Mouse (Mus musculus) frontal cortex, adult 2 months (tissue): ENCODE results near the gene Elmo2. TPM values are rescaled to one million over a fixed set of nuclear protein-coding genes. Genes with fewer than 3 reads are reported as not detected.

ENCODE experiments used
- DNase-seq, 2 experiments: peaks; one replicate each; pipeline ENCODE4 v3.0.0; 2022; ENCODE audit warnings: low spot score in 1 of 2; ENCODE audit errors: extremely low spot score in 1 of 2
- polyA plus RNA-seq: library from polyadenylated mRNA; depleted of rRNA; stranded (reverse); fragments of >200 nt; gene quantifications from 2 replicates; pipeline ENCODE4 v1.2.3, GENCODE M21; 2012

The Elmo2 gene
- polyA plus RNA-seq, 1 experiment: 185 TPM

GRCm38 (mm10) chr2:165300885-165301284 is 25.4 kb downstream of the Elmo2 start:
- DNase-seq: no peak

- DNase-seq: no peak
Measured at GRCm38 (mm10) chr2:165300424-165300823, 25.9 kb downstream of the Elmo2 start.

GRCm38 (mm10) chr2:165297429-165297828 is 28.9 kb downstream of the Elmo2 start:
- DNase-seq: no peak

GRCm38 (mm10) chr2:165296571-165296970 is 29.7 kb downstream of the Elmo2 start:
- DNase-seq: no peak

GRCm38 (mm10) chr2:165288315-165289031 is 37.8 kb downstream of the Elmo2 start:
- peak; percentile 89 to 90 for DNase-seq

- peak; percentile 83 to 96 for DNase-seq
Measured at GRCm38 (mm10) chr2:165287202-165287984, 38.9 kb downstream of the Elmo2 start, which contains the start of gene Slc35c2. TSS of gene Slc35c2 (minus strand) at chr2:165287869.

- DNase-seq: peak in 1 of 2 experiments; percentile 76
Measured at GRCm38 (mm10) chr2:165286361-165287201, 39.7 kb downstream of the Elmo2 start.

- DNase-seq: no peak
Measured at GRCm38 (mm10) chr2:165285621-165286020, 40.7 kb downstream of the Elmo2 start.

- DNase-seq: no peak
Measured at GRCm38 (mm10) chr2:165285034-165285433, 41.2 kb downstream of the Elmo2 start.

GRCm38 (mm10) chr2:165284377-165284776 is 41.9 kb downstream of the Elmo2 start:
- DNase-seq: no peak

GRCm38 (mm10) chr2:165283644-165284043 is 42.6 kb downstream of the Elmo2 start:
- no peak for DNase-seq

GRCm38 (mm10) chr2:165281779-165282311 is 44.4 kb downstream of the Elmo2 start:
- DNase-seq: no peak

- no peak for DNase-seq
Measured at GRCm38 (mm10) chr2:165279351-165279750, 46.9 kb downstream of the Elmo2 start.

GRCm38 (mm10) chr2:165277188-165277740 is 49.0 kb downstream of the Elmo2 start:
- DNase-seq: no peak

- peak; percentile 58 to 90 for DNase-seq
Measured at GRCm38 (mm10) chr2:165275824-165276223, 50.5 kb downstream of the Elmo2 start.

- no peak for DNase-seq
Measured at GRCm38 (mm10) chr2:165275124-165275640, 51.1 kb downstream of the Elmo2 start.

GRCm38 (mm10) chr2:165273589-165273988 is 52.7 kb downstream of the Elmo2 start:
- no peak for DNase-seq

- DNase-seq: no peak
Measured at GRCm38 (mm10) chr2:165271326-165271725, 55.0 kb downstream of the Elmo2 start.

- no peak for DNase-seq
Measured at GRCm38 (mm10) chr2:165270858-165271257, 55.4 kb downstream of the Elmo2 start.

GRCm38 (mm10) chr2:165266739-165267138 is 59.5 kb downstream of the Elmo2 start:
- peak in 1 of 2 experiments; percentile 54 for DNase-seq
